Mouse (Mus musculus) midbrain, embryonic 15.5 days (tissue): ENCODE results near the gene Gm21954. TPM values are rescaled to one million over a fixed set of nuclear protein-coding genes. Genes with fewer than 3 reads are reported as not detected.
A peak's percentile ranks its signal among the peaks of the same experiment; 100 is the strongest.

Source experiments
- ATAC-seq: fragments of 200-750 bp; cut with Nextera tagmentation; replicated peaks from 2 replicates; pipeline ENCODE4 v1.8.0; 2017; ENCODE audit warnings: moderate TSS enrichment
- H3K27ac ChIP-seq: fragments of 300-500 bp; sonication (generic); 2 replicates; pipeline ENCODE4 v1.5.1; 2015; ENCODE audit warnings: mild to moderate bottlenecking, inconsistent platforms
- H3K27me3 ChIP-seq: fragments of 300-500 bp; sonication (generic); replicated peaks from 2 replicates; pipeline ENCODE4 v1.6.1; 2015; ENCODE audit warnings: inconsistent platforms
- H3K36me3 ChIP-seq: fragments of 300-500 bp; sonication (generic); replicated peaks from 2 replicates; pipeline ENCODE4 v1.6.1; 2015; ENCODE audit warnings: inconsistent platforms
- H3K4me1 ChIP-seq: fragments of 300-500 bp; sonication (generic); 2 replicates; pipeline ENCODE4 v1.6.1; 2015; ENCODE audit warnings: inconsistent platforms
- H3K4me2 ChIP-seq: fragments of 300-500 bp; sonication (generic); 2 replicates; pipeline ENCODE4 v1.6.1; 2015; ENCODE audit warnings: inconsistent platforms, mild to moderate bottlenecking, moderate library complexity
- H3K4me3 ChIP-seq: fragments of 300-500 bp; sonication (generic); 2 replicates; pipeline ENCODE4 v1.5.1; 2015; ENCODE audit warnings: mild to moderate bottlenecking, inconsistent platforms
- H3K9ac ChIP-seq: fragments of 300-500 bp; sonication (generic); 2 replicates; pipeline ENCODE4 v1.6.1; 2015; ENCODE audit warnings: mild to moderate bottlenecking, inconsistent platforms
- H3K9me3 ChIP-seq: fragments of 300-500 bp; sonication (generic); 2 replicates; pipeline ENCODE4 v1.6.1; 2016; ENCODE audit warnings: inconsistent platforms
- WGBS: fragments of 180-500 bp; shearing (Covaris S2); methylation state at CpG from one replicate; pipeline ENCODE4 v1.1.7; 2015; ENCODE audit warnings: mixed read lengths; 5-methylcytosine and 5-hydroxymethylcytosine counted together
- polyA plus RNA-seq: library from polyadenylated mRNA; unstranded; fragments of >200 nt; fragmentation: Nextera tagmentation; extraction: Ambion mirVana; gene quantifications from 2 replicates; pipeline ENCODE4 v1.2.1, GENCODE M21; 2015

Gm21954 gene
- polyA plus RNA-seq, 1 experiment from 2014 or later: not detected

GRCm38 (mm10) chr3:55461092-55461491 lies 10.9 kb downstream of the Gm21954 start:
- H3K36me3 ChIP-seq: no peaks in the 10 kb centered on the region
- H3K9me3 ChIP-seq: no peaks in the 10 kb centered on the region
- H3K4me1 ChIP-seq: peaks cover 27% of the 10 kb centered on the region
- 37% methylated on average over 3 of the region's 3 CpGs for WGBS
- H3K9ac ChIP-seq: no peak overlapping the region
- ATAC-seq: peak; percentile 58
- peak overlapping the region; percentile 52 for H3K4me2 ChIP-seq
- peak overlapping the region; percentile 87 for H3K27ac ChIP-seq
- H3K27me3 ChIP-seq: no peaks in the 10 kb centered on the region
- H3K4me3 ChIP-seq: no peak overlapping the region

GRCm38 (mm10) chr3:55452464-55452863 lies 19.5 kb downstream of the Gm21954 start:
- ATAC-seq: no peak
- Histone ChIP-seq H3K4me1 (no peaks in the 10 kb centered on the region), H3K4me3 (no peak overlapping the region), H3K9ac (no peak overlapping the region), H3K27me3 (no peaks in the 10 kb centered on the region), H3K36me3 (no peaks in the 10 kb centered on the region), H3K9me3 (no peaks in the 10 kb centered on the region), H3K4me2 (no peak overlapping the region), H3K27ac (no peak overlapping the region)
- WGBS: 93% methylated on average over 2 of the region's 2 CpGs

GRCm38 (mm10) chr3:55451877-55452276 lies 20.1 kb downstream of the Gm21954 start:
- Histone ChIP-seq H3K36me3 (no peaks in the 10 kb centered on the region), H3K9me3 (no peaks in the 10 kb centered on the region), H3K4me2 (no peak overlapping the region), H3K27me3 (no peaks in the 10 kb centered on the region), H3K27ac (no peak overlapping the region), H3K9ac (no peak overlapping the region), H3K4me1 (no peaks in the 10 kb centered on the region), H3K4me3 (no peak overlapping the region)
- no peak for ATAC-seq
- WGBS: 89% methylated on average over 3 of the region's 3 CpGs

- no peaks in the 10 kb centered on the region for H3K9me3 ChIP-seq
- 95% methylated on average over 14 of the region's 14 CpGs for WGBS
- no peaks in the 10 kb centered on the region for H3K4me1 ChIP-seq
- no peaks in the 10 kb centered on the region for H3K36me3 ChIP-seq
- H3K4me3 ChIP-seq: no peak overlapping the region
- no peak overlapping the region for H3K4me2 ChIP-seq
- ATAC-seq: no peak
- H3K27me3 ChIP-seq: no peaks in the 10 kb centered on the region
- no peak overlapping the region for H3K9ac ChIP-seq
- no peak overlapping the region for H3K27ac ChIP-seq
Observed at GRCm38 (mm10) chr3:55451035-55451434, 21.0 kb downstream of the Gm21954 start.

- Histone ChIP-seq H3K27ac (no peak overlapping the region), H3K9ac (no peak overlapping the region), H3K36me3 (no peaks in the 10 kb centered on the region), H3K27me3 (no peaks in the 10 kb centered on the region), H3K4me2 (no peak overlapping the region), H3K4me3 (no peak overlapping the region), H3K9me3 (no peaks in the 10 kb centered on the region), H3K4me1 (no peaks in the 10 kb centered on the region)
- 81% methylated on average over 2 of the region's 2 CpGs for WGBS
- no peak for ATAC-seq
Observed at GRCm38 (mm10) chr3:55449148-55449547, 22.9 kb downstream of the Gm21954 start.

- Histone ChIP-seq H3K27ac (peak overlapping the region; percentile 50; the same call in 1 of the 2 replicates), H3K27me3 (no peaks in the 10 kb centered on the region), H3K9me3 (no peaks in the 10 kb centered on the region), H3K4me3 (no peak overlapping the region), H3K4me2 (no peak overlapping the region), H3K9ac (no peak overlapping the region), H3K4me1 (no peaks in the 10 kb centered on the region), H3K36me3 (no peaks in the 10 kb centered on the region)
- 78% methylated on average over 5 of the region's 5 CpGs for WGBS
- ATAC-seq: peak; percentile 68; the same call in 1 of the 2 replicates
Observed at GRCm38 (mm10) chr3:55447486-55448460, 24.2 kb downstream of the Gm21954 start.

GRCm38 (mm10) chr3:55446681-55447080 lies 25.3 kb downstream of the Gm21954 start:
- no peaks in the 10 kb centered on the region for H3K9me3 ChIP-seq
- no peaks in the 10 kb centered on the region for H3K27me3 ChIP-seq
- no peaks in the 10 kb centered on the region for H3K4me1 ChIP-seq
- H3K27ac ChIP-seq: no peak overlapping the region
- no peak overlapping the region for H3K4me2 ChIP-seq
- no peak overlapping the region for H3K9ac ChIP-seq
- 87% methylated on average over 7 of the region's 7 CpGs for WGBS
- ATAC-seq: no peak
- no peaks in the 10 kb centered on the region for H3K36me3 ChIP-seq
- H3K4me3 ChIP-seq: no peak overlapping the region

- H3K27ac ChIP-seq: no peak overlapping the region
- H3K36me3 ChIP-seq: no peaks in the 10 kb centered on the region
- H3K27me3 ChIP-seq: no peaks in the 10 kb centered on the region
- H3K9me3 ChIP-seq: no peaks in the 10 kb centered on the region
- H3K4me2 ChIP-seq: no peak overlapping the region
- no peak overlapping the region for H3K4me3 ChIP-seq
- H3K9ac ChIP-seq: no peak overlapping the region
- no peak for ATAC-seq
- H3K4me1 ChIP-seq: peaks cover 9% of the 10 kb centered on the region
- 92% methylated on average over 2 of the region's 2 CpGs for WGBS
Observed at GRCm38 (mm10) chr3:55443725-55444124, 28.3 kb downstream of the Gm21954 start.

- H3K27me3 ChIP-seq: no peaks in the 10 kb centered on the region
- no peaks in the 10 kb centered on the region for H3K36me3 ChIP-seq
- no peak overlapping the region for H3K27ac ChIP-seq
- no peak for ATAC-seq
- WGBS: 90% methylated on average over 8 of the region's 8 CpGs
- H3K9ac ChIP-seq: no peak overlapping the region
- H3K9me3 ChIP-seq: no peaks in the 10 kb centered on the region
- H3K4me2 ChIP-seq: no peak overlapping the region
- H3K4me1 ChIP-seq: peaks cover 9% of the 10 kb centered on the region
- H3K4me3 ChIP-seq: no peak overlapping the region
Observed at GRCm38 (mm10) chr3:55443271-55443670, 28.7 kb downstream of the Gm21954 start.

GRCm38 (mm10) chr3:55442012-55442645 lies 29.9 kb downstream of the Gm21954 start:
- Histone ChIP-seq H3K27ac (no peak overlapping the region; the same call in 1 of the 2 replicates), H3K4me1 (peaks cover 9% of the 10 kb centered on the region), H3K9ac (no peak overlapping the region), H3K9me3 (no peaks in the 10 kb centered on the region), H3K4me2 (no peak overlapping the region), H3K36me3 (no peaks in the 10 kb centered on the region), H3K4me3 (no peak overlapping the region), H3K27me3 (no peaks in the 10 kb centered on the region)
- WGBS: 83% methylated on average over 11 of the region's 11 CpGs
- no peak for ATAC-seq

GRCm38 (mm10) chr3:55440342-55440741 lies 31.7 kb downstream of the Gm21954 start:
- Histone ChIP-seq H3K9ac (no peak overlapping the region), H3K27ac (peak overlapping the region; percentile 1; the same call in 1 of the 2 replicates), H3K4me3 (no peak overlapping the region), H3K27me3 (no peaks in the 10 kb centered on the region), H3K4me2 (no peak overlapping the region), H3K9me3 (no peaks in the 10 kb centered on the region), H3K4me1 (peaks cover 9% of the 10 kb centered on the region), H3K36me3 (no peaks in the 10 kb centered on the region)
- ATAC-seq: peak; percentile 30; the same call in 1 of the 2 replicates
- WGBS: 57% methylated on average over 8 of the region's 8 CpGs

GRCm38 (mm10) chr3:55438824-55439446 lies 33.1 kb downstream of the Gm21954 start:
- Histone ChIP-seq H3K4me2 (no peak overlapping the region), H3K36me3 (no peaks in the 10 kb centered on the region), H3K9me3 (no peaks in the 10 kb centered on the region), H3K27me3 (no peaks in the 10 kb centered on the region), H3K4me1 (peaks cover 17% of the 10 kb centered on the region), H3K4me3 (no peak overlapping the region), H3K9ac (no peak overlapping the region), H3K27ac (0 out of 2 replicates have a peak overlapping the region, but pooled peaks have one; percentile 0)
- WGBS: 81% methylated on average over 7 of the region's 7 CpGs
- no peak; the same call in 1 of the 2 replicates for ATAC-seq
